Mouse (Mus musculus): ENCODE measurements around the gene Ugt2b5. TPM values are rescaled to one million over a fixed set of nuclear protein-coding genes. Genes with fewer than 3 reads are reported as not detected.

Gene Ugt2b5
- polyA plus RNA-seq, 1 experiment from 2014 or later = 9.5 TPM

DNA sequence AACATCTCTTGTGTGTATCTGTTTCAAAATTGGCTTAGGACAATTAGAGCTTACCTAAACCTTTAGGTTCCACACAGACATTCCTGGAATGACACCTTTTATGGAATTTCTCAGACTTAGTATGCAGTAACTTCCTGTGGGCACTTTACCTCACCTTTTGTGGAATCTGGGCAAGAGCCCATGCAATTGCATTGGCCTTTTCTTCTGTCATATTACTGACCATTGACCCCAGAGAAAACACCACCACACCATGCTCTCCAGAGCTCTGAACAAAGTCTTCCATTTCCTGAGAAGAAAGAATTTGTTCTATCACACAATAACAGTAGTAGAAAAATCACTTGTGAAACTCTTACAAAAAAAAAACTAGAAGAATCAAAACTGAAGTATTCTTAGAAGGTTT is 50.9 kb downstream of the Ugt2b5 start:
- no peak for ATAC-seq (replicated peaks; ENCODE audit: low FRiP score, low TSS enrichment, low read depth)
- Histone ChIP-seq H3K27me3 (replicated peaks; ENCODE audit: control insufficient read depth, insufficient read depth, low read length) (no peaks in the 10 kb centered on the region), H3K4me3 (ENCODE audit: low read depth, low read length) (no peak overlapping the region), H3K9me3 (ENCODE audit: control insufficient read depth, low read length) (no peaks in the 10 kb centered on the region), H3K36me3 (ENCODE audit: control insufficient read depth, insufficient read depth, low read length) (no peaks in the 10 kb centered on the region), H3K4me1 (replicated peaks; ENCODE audit: control insufficient read depth, insufficient read depth, low read length) (no peaks in the 10 kb centered on the region), H3K27ac (ENCODE audit: low read depth) (no peak overlapping the region), H3K9ac (ENCODE audit: low read length) (no peak overlapping the region), H3K4me2 (ENCODE audit: low read length) (no peak overlapping the region)
- DNase-seq (ENCODE audit: low spot score) = no peak

DNA sequence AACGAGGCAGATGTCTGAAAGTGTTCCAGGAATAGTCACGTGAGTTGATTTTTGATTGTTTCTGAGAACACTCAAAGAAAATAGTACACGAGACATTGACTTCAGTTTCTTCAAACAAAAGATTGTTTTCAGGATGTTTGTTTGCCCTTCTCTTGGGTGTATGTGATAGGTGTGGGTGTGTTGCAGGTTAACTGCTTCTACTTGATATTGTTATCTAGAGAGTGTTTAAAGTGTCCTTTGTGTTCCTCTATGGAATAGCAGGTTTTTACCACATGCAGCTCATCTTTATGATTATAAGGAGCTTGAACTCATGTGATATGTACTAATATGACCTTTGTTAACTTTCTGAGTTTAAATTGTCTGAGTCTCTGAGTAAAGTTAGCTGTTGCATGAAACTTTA is 53.8 kb downstream of the Ugt2b5 start:
- H3K4me1 ChIP-seq (replicated peaks; ENCODE audit: control insufficient read depth, insufficient read depth, low read length) = no peaks in the 10 kb centered on the region
- H3K4me3 ChIP-seq (ENCODE audit: low read depth, low read length) = no peak overlapping the region
- no peak overlapping the region for H3K4me2 ChIP-seq (ENCODE audit: low read length)
- H3K9ac ChIP-seq (ENCODE audit: low read length) = no peak overlapping the region
- no peaks in the 10 kb centered on the region for H3K36me3 ChIP-seq (ENCODE audit: control insufficient read depth, insufficient read depth, low read length)
- ATAC-seq (replicated peaks; ENCODE audit: low FRiP score, low TSS enrichment, low read depth) (no peak), DNase-seq (ENCODE audit: low spot score) (no peak)
- H3K27ac ChIP-seq (ENCODE audit: low read depth) = no peak overlapping the region
- WGBS = 69% methylated on average over 3 of the region's 3 CpGs
- H3K9me3 ChIP-seq (ENCODE audit: control insufficient read depth, low read length) = no peaks in the 10 kb centered on the region
- no peaks in the 10 kb centered on the region for H3K27me3 ChIP-seq (replicated peaks; ENCODE audit: control insufficient read depth, insufficient read depth, low read length)

Other genes with a start within 250 kb of the Ugt2b5 start
- 104 and 105 TPM in 2 replicates for gene Ugt2b34, start 233.4 kb downstream of the Ugt2b5 start, polyA plus RNA-seq (2014; fragmentation: Nextera tagmentation; extraction: Ambion mirVana)
- gene Ugt2b1, start 213.8 kb downstream of the Ugt2b5 start, polyA plus RNA-seq (2014; fragmentation: Nextera tagmentation; extraction: Ambion mirVana) = 0.07 TPM in 1 of 2 replicates, not detected in the other
- 2.9 and 3.3 TPM in 2 replicates for gene Ugt2b35, start 139.5 kb downstream of the Ugt2b5 start, polyA plus RNA-seq (2014; fragmentation: Nextera tagmentation; extraction: Ambion mirVana)
- 5.2 and 8.2 TPM in 2 replicates for gene Ugt2b36, start 47.8 kb downstream of the Ugt2b5 start, polyA plus RNA-seq (2014; fragmentation: Nextera tagmentation; extraction: Ambion mirVana)
- not detected in 2 replicates for gene Ugt2b37, start 114.5 kb upstream of the Ugt2b5 start, polyA plus RNA-seq (2014; fragmentation: Nextera tagmentation; extraction: Ambion mirVana)
- 0.60 and 1.1 TPM in 2 replicates for gene Ugt2a3, start 196.9 kb upstream of the Ugt2b5 start, polyA plus RNA-seq (2014; fragmentation: Nextera tagmentation; extraction: Ambion mirVana)